Mouse (Mus musculus) lung, adult 18-20 months (tissue): ENCODE measurements at regions not wholly inside any gene's neighbourhood (a gene's known extent, or its start where the extent isn't known, plus 50 kb on each side); places are given as distances from the start of the nearest gene placed in this dataset.

Experiments
- DNase-seq, 2 experiments: peaks; one replicate each; pipeline ENCODE4 v3.0.0; 2022; ENCODE audit warnings: mixed read lengths in 2 of 2

- DNase-seq = no peak
Observed at GRCm38 (mm10) chr2:160186106-160186505, 147.9 kb downstream of the Gm826 start.

- DNase-seq = peak in 1 of 2 experiments; percentile 2
Observed at GRCm38 (mm10) chr2:160170975-160171515, 162.9 kb downstream of the Gm826 start.

GRCm38 (mm10) chr2:160158599-160159261 lies 175.2 kb downstream of the Gm826 start:
- no peak for DNase-seq

GRCm38 (mm10) chr2:160153781-160154180 lies 180.2 kb downstream of the Gm826 start:
- DNase-seq = no peak

- peak in 1 of 2 experiments; percentile 1 for DNase-seq
Observed at GRCm38 (mm10) chr2:160152101-160152500, 181.9 kb downstream of the Gm826 start.

- no peak for DNase-seq
Observed at GRCm38 (mm10) chr2:160148936-160149335, 185.0 kb downstream of the Gm826 start.

- DNase-seq = no peak
Observed at GRCm38 (mm10) chr2:160148516-160148915, 185.4 kb downstream of the Gm826 start.

- no peak for DNase-seq
Observed at GRCm38 (mm10) chr2:160148031-160148430, 185.9 kb downstream of the Gm826 start.

- no peak for DNase-seq
Observed at GRCm38 (mm10) chr2:160140166-160140740, 193.7 kb downstream of the Gm826 start.

- DNase-seq = no peak
Observed at GRCm38 (mm10) chr2:160138091-160138490, 195.9 kb downstream of the Gm826 start.

GRCm38 (mm10) chr2:160131797-160132196 lies 202.2 kb downstream of the Gm826 start:
- no peak for DNase-seq

GRCm38 (mm10) chr2:160131386-160131785 lies 202.6 kb downstream of the Gm826 start:
- no peak for DNase-seq

- DNase-seq = peak in 1 of 2 experiments; percentile 3
Observed at GRCm38 (mm10) chr2:160117148-160117547, 216.8 kb downstream of the Gm826 start.

GRCm38 (mm10) chr2:160111176-160111692 lies 222.7 kb downstream of the Gm826 start:
- DNase-seq = no peak

GRCm38 (mm10) chr2:160093078-160093477 lies 240.9 kb downstream of the Gm826 start:
- no peak for DNase-seq

- no peak for DNase-seq
Observed at GRCm38 (mm10) chr2:160085999-160086398, 248.0 kb downstream of the Gm826 start.

GRCm38 (mm10) chr2:160083674-160084073 lies 250.3 kb downstream of the Gm826 start:
- no peak for DNase-seq

- no peak for DNase-seq
Observed at GRCm38 (mm10) chr2:160082106-160082653, 251.8 kb downstream of the Gm826 start.

- no peak for DNase-seq
Observed at GRCm38 (mm10) chr2:160075694-160076093, 258.3 kb downstream of the Gm826 start.

GRCm38 (mm10) chr2:160070441-160070840 lies 263.5 kb downstream of the Gm826 start:
- peak; percentile 10 to 20 for DNase-seq

- peak; percentile 5 to 27 for DNase-seq
Observed at GRCm38 (mm10) chr2:160068772-160069171, 265.2 kb downstream of the Gm826 start.

GRCm38 (mm10) chr2:160067904-160068303 lies 266.1 kb downstream of the Gm826 start:
- peak; percentile 11 to 23 for DNase-seq

- peak; percentile 23 to 24 for DNase-seq
Observed at GRCm38 (mm10) chr2:160066491-160067303, 267.3 kb downstream of the Gm826 start.
